Mouse (Mus musculus) embryonic facial prominence, embryonic 15.5 days (tissue): ENCODE data around the gene Gbp7. TPM values are rescaled to one million over a fixed set of nuclear protein-coding genes. Genes with fewer than 3 reads are reported as not detected.

ENCODE experiments used
- ATAC-seq: fragments of 200-750 bp; cut with Nextera tagmentation; 2 replicates; pipeline ENCODE4 v1.8.0; 2017; ENCODE audit warnings: low read depth, moderate TSS enrichment; ENCODE audit not compliant: insufficient number of reproducible peaks, low FRiP score, low TSS enrichment
- H3K27ac ChIP-seq: fragments of 300-500 bp; sonication (generic); replicated peaks from 2 replicates; pipeline ENCODE4 v1.5.1; 2015; ENCODE audit warnings: mild to moderate bottlenecking, inconsistent platforms
- H3K27me3 ChIP-seq: fragments of 300-500 bp; sonication (generic); 2 replicates; pipeline ENCODE4 v1.6.1; 2015; ENCODE audit warnings: inconsistent platforms
- H3K36me3 ChIP-seq: fragments of 300-500 bp; sonication (generic); 2 replicates; pipeline ENCODE4 v1.6.1; 2015; ENCODE audit warnings: mild to moderate bottlenecking, inconsistent platforms
- H3K4me1 ChIP-seq: fragments of 300-500 bp; sonication (generic); 2 replicates; pipeline ENCODE4 v1.6.1; 2015; ENCODE audit warnings: inconsistent platforms
- H3K4me2 ChIP-seq: fragments of 300-500 bp; sonication (generic); replicated peaks from 2 replicates; pipeline ENCODE4 v1.6.1; 2015; ENCODE audit warnings: mild to moderate bottlenecking, inconsistent platforms
- H3K4me3 ChIP-seq: fragments of 300-500 bp; sonication (generic); replicated peaks from 2 replicates; pipeline ENCODE4 v1.5.1; 2015; ENCODE audit warnings: mild to moderate bottlenecking, inconsistent platforms
- H3K9ac ChIP-seq: fragments of 300-500 bp; sonication (generic); 2 replicates; pipeline ENCODE4 v1.6.1; 2015; ENCODE audit warnings: inconsistent platforms
- H3K9me3 ChIP-seq: fragments of 300-500 bp; sonication (generic); replicated peaks from 2 replicates; pipeline ENCODE4 v1.6.1; 2016; ENCODE audit warnings: inconsistent platforms
- WGBS: fragments of 180-500 bp; shearing (Covaris S2); methylation state at CpG from one replicate; pipeline ENCODE4 v1.1.7; 2015; 5-methylcytosine and 5-hydroxymethylcytosine counted together
- polyA plus RNA-seq: library from polyadenylated mRNA; unstranded; fragments of >200 nt; fragmentation: Nextera tagmentation; extraction: Ambion mirVana; gene quantifications from 2 replicates; pipeline ENCODE4 v1.2.1, GENCODE M21; 2015

The Gbp7 gene
- 2.6 and 3.6 TPM in 2 replicates for polyA plus RNA-seq

- H3K4me1 ChIP-seq = no peaks in the 10 kb centered on the region
- H3K4me2 ChIP-seq = peak within 1 kb of the TSS; percentile 93
- peak; percentile 72; the same call in 1 of the 2 replicates for ATAC-seq
- peak within 1 kb of the TSS; percentile 44 for H3K9ac ChIP-seq
- peak within 1 kb of the TSS; percentile 62 for H3K4me3 ChIP-seq
- no peaks in the 10 kb centered on the region for H3K36me3 ChIP-seq
- no peak within 1 kb of the TSS; the same call in 1 of the 2 replicates for H3K27ac ChIP-seq
- no peaks in the 10 kb centered on the region for H3K27me3 ChIP-seq
- H3K9me3 ChIP-seq = no peaks in the 10 kb centered on the region
- WGBS = under 1% methylated on average over 30 of the region's 30 CpGs
Measured at GRCm38 (mm10) chr3:142530087-142530953, at the start of gene Gbp7. Gene Gbp7, plus strand, starts transcription at chr3:142530342.

- Histone ChIP-seq H3K9me3 (no peaks in the 10 kb centered on the region), H3K27ac (no peak overlapping the region), H3K9ac (no peak overlapping the region), H3K4me3 (no peak overlapping the region), H3K4me2 (no peak overlapping the region), H3K36me3 (no peaks in the 10 kb centered on the region), H3K27me3 (no peaks in the 10 kb centered on the region), H3K4me1 (no peaks in the 10 kb centered on the region)
- WGBS = 64% methylated on average over 1 of the region's 1 CpGs
- no peak for ATAC-seq
Measured at GRCm38 (mm10) chr3:142490465-142490864, 39.7 kb upstream of the Gbp7 start.

GRCm38 (mm10) chr3:142493536-142494061, 36.5 kb upstream of the Gbp7 start, which contains the start of gene Gbp5:
Gene Gbp5, plus strand, starts transcription at chr3:142493978.
- Histone ChIP-seq H3K4me3 (no peak within 1 kb of the TSS), H3K27ac (no peak within 1 kb of the TSS), H3K27me3 (no peaks in the 10 kb centered on the region), H3K36me3 (no peaks in the 10 kb centered on the region), H3K9ac (no peak within 1 kb of the TSS), H3K4me2 (no peak within 1 kb of the TSS), H3K9me3 (no peaks in the 10 kb centered on the region), H3K4me1 (no peaks in the 10 kb centered on the region)
- 68% methylated on average over 6 of the region's 6 CpGs for WGBS
- ATAC-seq = no peak

GRCm38 (mm10) chr3:142495146-142495655, 34.9 kb upstream of the Gbp7 start:
- ATAC-seq = no peak
- Histone ChIP-seq H3K27ac (no peak overlapping the region), H3K27me3 (no peaks in the 10 kb centered on the region), H3K36me3 (no peaks in the 10 kb centered on the region), H3K9me3 (no peaks in the 10 kb centered on the region), H3K4me3 (no peak overlapping the region), H3K4me2 (no peak overlapping the region), H3K4me1 (no peaks in the 10 kb centered on the region), H3K9ac (no peak overlapping the region)
- WGBS = 93% methylated on average over 5 of the region's 5 CpGs

- H3K9ac ChIP-seq = no peak overlapping the region
- H3K27me3 ChIP-seq = no peaks in the 10 kb centered on the region
- H3K27ac ChIP-seq = no peak overlapping the region
- 0 out of 2 replicates have a peak overlapping the region, but pooled peaks have one; percentile 8 for H3K4me2 ChIP-seq
- H3K36me3 ChIP-seq = no peaks in the 10 kb centered on the region
- no peaks in the 10 kb centered on the region for H3K4me1 ChIP-seq
- ATAC-seq = no peak
- H3K9me3 ChIP-seq = no peaks in the 10 kb centered on the region
- whole genome bisulfite sequencing = 57% methylated on average over 14 of the region's 14 CpGs
- 0 out of 2 replicates have a peak overlapping the region, but pooled peaks have one; percentile 8 for H3K4me3 ChIP-seq
Measured at GRCm38 (mm10) chr3:142496113-142497101, 33.7 kb upstream of the Gbp7 start.

- no peak for ATAC-seq
- no peak overlapping the region for H3K27ac ChIP-seq
- WGBS = 69% methylated on average over 15 of the region's 15 CpGs
- H3K9me3 ChIP-seq = no peaks in the 10 kb centered on the region
- H3K4me1 ChIP-seq = no peaks in the 10 kb centered on the region
- H3K27me3 ChIP-seq = no peaks in the 10 kb centered on the region
- H3K36me3 ChIP-seq = no peaks in the 10 kb centered on the region
- H3K4me3 ChIP-seq = no peak overlapping the region
- no peak overlapping the region for H3K9ac ChIP-seq
- H3K4me2 ChIP-seq = 0 out of 2 replicates have a peak overlapping the region, but pooled peaks have one; percentile 8
Measured at GRCm38 (mm10) chr3:142497123-142497841, 32.9 kb upstream of the Gbp7 start.

GRCm38 (mm10) chr3:142498941-142499340, 31.2 kb upstream of the Gbp7 start:
- WGBS = 65% methylated on average over 5 of the region's 5 CpGs
- H3K27me3 ChIP-seq = no peaks in the 10 kb centered on the region
- no peak for ATAC-seq
- no peak overlapping the region for H3K9ac ChIP-seq
- no peaks in the 10 kb centered on the region for H3K9me3 ChIP-seq
- H3K36me3 ChIP-seq = no peaks in the 10 kb centered on the region
- no peak overlapping the region for H3K4me2 ChIP-seq
- no peak overlapping the region for H3K4me3 ChIP-seq
- no peaks in the 10 kb centered on the region for H3K4me1 ChIP-seq
- no peak overlapping the region for H3K27ac ChIP-seq

- H3K9ac ChIP-seq = no peak overlapping the region
- 72% methylated on average over 3 of the region's 3 CpGs for WGBS
- H3K27me3 ChIP-seq = no peaks in the 10 kb centered on the region
- no peaks in the 10 kb centered on the region for H3K9me3 ChIP-seq
- no peaks in the 10 kb centered on the region for H3K4me1 ChIP-seq
- no peak overlapping the region for H3K4me2 ChIP-seq
- H3K27ac ChIP-seq = no peak overlapping the region
- no peak for ATAC-seq
- H3K36me3 ChIP-seq = no peaks in the 10 kb centered on the region
- H3K4me3 ChIP-seq = no peak overlapping the region
Measured at GRCm38 (mm10) chr3:142528116-142528515, 2.0 kb upstream of the Gbp7 start.

- no peak overlapping the region for H3K9ac ChIP-seq
- 57% methylated on average over 2 of the region's 2 CpGs for WGBS
- peak overlapping the region; percentile 93 for H3K4me2 ChIP-seq
Measured at GRCm38 (mm10) chr3:142529597-142529996, 545 bp upstream of the Gbp7 start.

GRCm38 (mm10) chr3:142531595-142531994, 1.5 kb downstream of the Gbp7 start:
- WGBS = 82% methylated on average over 3 of the region's 3 CpGs
- H3K27ac ChIP-seq = no peak overlapping the region
- no peak for ATAC-seq
- no peaks in the 10 kb centered on the region for H3K36me3 ChIP-seq
- H3K4me2 ChIP-seq = no peak overlapping the region
- no peak overlapping the region for H3K9ac ChIP-seq
- H3K4me3 ChIP-seq = no peak overlapping the region
- H3K27me3 ChIP-seq = no peaks in the 10 kb centered on the region
- no peaks in the 10 kb centered on the region for H3K9me3 ChIP-seq
- no peaks in the 10 kb centered on the region for H3K4me1 ChIP-seq

More at GRCm38 (mm10) chr3:142529597-142529996, 545 bp upstream of the Gbp7 start:
- H3K9me3 ChIP-seq = no peaks in the 10 kb centered on the region
- ATAC-seq = no peak
- no peaks in the 10 kb centered on the region for H3K36me3 ChIP-seq
- no peak overlapping the region; the same call in 1 of the 2 replicates for H3K27ac ChIP-seq
- H3K27me3 ChIP-seq = no peaks in the 10 kb centered on the region
- H3K4me1 ChIP-seq = no peaks in the 10 kb centered on the region
- H3K4me3 ChIP-seq = peak overlapping the region; percentile 62
